Mouse (Mus musculus) kidney, postnatal 4 days (tissue): Measurements from ENCODE around the gene Mkrn2.
A peak's percentile ranks its signal among the peaks of the same experiment; 100 is the strongest.
"Not testable (repeated sequence)": the region's sequence is repeated elsewhere in the genome, so short reads cannot be mapped to it uniquely, and the experiment has no call there.

Experiments
- DNase-seq, 2 experiments: peaks; one replicate each; pipeline ENCODE4 v3.0.0; 2021; ENCODE audit warnings: mixed read lengths in 2 of 2

Mkrn2 gene

DNA sequence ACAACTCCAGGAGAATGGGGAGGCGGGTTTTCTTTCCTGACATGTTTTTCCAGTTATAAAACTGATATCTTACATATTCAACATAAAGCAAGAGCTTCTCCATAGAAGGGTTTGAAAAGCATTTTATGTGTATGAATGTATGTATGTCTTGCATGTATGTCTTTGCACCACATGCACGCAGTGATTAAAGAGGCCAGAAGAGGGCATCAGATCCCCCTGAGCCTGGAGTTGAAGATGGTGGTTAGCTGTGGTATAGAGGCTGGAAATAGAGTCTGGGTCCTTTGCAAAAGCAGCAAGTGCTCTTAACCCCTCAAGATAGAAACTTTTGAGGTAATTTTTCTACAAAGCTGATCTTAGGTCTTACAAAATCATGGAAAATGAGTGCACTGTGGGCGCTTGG is 7.4 kb downstream of the Mkrn2 start:
- DNase-seq: peak; percentile 37 to 47

DNA sequence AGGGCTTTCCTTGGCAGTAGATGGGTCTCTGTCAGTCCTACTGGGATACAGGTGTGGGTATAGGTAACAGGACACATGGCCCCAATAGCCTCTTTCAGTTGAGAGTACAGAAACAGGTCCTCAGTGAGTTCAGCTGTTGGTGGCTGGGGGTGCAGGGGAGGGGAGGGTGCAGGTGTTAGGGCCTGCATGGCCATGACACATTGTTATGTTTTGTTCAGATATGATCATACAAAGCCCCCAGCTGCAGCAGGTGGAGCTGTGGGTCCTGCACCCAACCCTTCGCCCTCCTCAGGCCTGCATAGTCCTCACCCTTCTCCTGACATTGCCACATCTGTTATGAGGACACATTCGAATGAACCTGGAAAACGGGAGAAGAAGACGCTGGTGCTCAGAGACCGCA is 8.6 kb downstream of the Mkrn2 start:
- no peak for DNase-seq

DNA sequence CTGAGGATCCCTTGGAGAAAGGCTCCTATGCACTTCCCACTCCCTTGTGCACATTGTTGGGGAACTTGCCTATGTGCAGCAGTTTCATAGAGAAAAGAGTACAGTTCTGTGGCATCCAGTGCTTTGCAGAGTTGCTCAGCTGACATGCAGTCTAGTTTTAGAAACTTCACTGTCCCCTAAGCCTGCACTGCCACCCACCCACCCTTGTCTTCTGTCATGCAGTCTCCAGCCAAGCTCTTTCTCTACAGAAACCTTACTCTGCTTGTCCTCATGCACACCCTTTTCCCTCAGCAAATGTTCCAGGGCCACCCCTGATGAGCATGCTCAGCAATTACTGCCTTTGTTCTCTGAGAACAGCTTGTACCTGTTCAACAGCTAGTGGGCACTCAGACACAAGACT is 12.1 kb downstream of the Mkrn2 start:
- DNase-seq: no peak

DNA sequence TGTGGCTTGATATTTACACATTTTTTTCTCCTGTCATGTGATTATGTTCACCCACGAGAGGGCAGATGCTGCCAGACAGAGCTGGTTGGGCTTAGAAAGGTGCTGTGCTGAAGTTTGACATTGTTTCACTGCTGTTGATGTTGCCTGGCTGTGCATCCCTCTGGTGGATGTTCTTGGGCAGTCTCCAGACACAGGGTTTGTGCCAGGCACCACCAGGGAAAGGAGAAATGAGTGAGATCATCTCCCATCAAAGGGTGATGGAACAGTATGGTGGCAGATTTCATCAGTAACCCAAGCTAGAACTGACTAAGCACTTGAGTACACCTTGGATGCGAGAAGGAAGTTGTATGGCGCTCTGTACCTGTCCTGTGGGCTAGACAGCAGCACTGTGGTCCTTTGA is 14.3 kb downstream of the Mkrn2 start:
- DNase-seq: no peak

DNA sequence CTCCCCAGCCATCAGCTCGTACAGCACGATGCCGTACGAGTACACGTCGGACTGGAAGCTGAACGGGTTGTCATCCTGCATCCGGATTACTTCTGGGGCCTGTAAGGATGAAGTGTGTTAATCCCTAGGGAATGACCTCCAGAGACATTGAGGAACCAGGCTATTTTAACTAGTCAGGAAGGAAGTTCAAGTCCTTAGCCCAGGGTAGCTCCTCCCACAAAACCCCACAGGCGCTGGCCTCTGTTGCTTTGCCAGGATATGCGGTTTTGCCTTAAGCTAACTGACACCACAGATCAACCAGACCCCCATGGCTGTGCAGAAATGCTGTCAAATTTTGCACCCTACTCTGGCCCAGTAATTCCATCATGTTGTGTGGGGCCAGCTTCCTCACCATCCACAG is 18.1 kb downstream of the Mkrn2 start:
- DNase-seq: peak in 1 of 2 experiments; percentile 34

DNA sequence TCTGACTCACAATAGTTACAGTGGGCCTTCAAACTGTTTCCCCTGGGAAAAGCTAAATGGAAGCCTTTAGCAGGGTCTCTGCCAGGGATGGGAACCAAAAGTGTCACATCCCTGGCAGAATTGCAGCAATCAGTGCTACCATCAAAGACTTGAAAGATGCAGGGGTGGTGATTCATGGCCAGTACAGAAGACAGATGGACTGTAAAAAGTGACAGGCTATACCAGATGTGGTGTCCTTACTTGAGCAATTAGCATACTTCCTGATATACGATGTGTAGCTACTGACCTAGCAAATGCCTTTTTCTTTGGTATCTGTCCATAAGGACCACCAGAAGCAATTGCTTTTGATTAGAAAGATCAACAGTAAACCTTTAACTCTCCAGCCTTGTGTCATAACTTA is 19.2 kb downstream of the Mkrn2 start:
- no peak for DNase-seq

DNA sequence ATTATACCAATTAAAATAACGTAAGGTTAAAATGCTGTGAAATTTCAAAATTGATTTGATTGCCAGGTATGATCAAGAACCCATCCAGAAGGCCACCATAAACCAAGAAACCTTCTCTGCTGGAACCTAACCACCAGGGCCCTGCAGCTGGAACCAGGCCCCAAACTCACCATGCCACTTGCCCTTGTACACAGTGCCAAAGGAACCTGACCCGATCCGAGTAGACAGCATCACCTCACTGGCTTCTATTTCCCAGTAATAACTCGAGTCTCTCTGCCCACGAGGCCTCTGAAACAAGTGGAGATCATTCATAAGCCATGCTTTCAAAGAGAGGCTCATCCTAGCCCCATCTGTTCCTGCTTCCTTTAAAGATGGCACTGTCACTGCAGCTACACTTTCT is 24.4 kb downstream of the Mkrn2 start:
- no peak for DNase-seq

DNA sequence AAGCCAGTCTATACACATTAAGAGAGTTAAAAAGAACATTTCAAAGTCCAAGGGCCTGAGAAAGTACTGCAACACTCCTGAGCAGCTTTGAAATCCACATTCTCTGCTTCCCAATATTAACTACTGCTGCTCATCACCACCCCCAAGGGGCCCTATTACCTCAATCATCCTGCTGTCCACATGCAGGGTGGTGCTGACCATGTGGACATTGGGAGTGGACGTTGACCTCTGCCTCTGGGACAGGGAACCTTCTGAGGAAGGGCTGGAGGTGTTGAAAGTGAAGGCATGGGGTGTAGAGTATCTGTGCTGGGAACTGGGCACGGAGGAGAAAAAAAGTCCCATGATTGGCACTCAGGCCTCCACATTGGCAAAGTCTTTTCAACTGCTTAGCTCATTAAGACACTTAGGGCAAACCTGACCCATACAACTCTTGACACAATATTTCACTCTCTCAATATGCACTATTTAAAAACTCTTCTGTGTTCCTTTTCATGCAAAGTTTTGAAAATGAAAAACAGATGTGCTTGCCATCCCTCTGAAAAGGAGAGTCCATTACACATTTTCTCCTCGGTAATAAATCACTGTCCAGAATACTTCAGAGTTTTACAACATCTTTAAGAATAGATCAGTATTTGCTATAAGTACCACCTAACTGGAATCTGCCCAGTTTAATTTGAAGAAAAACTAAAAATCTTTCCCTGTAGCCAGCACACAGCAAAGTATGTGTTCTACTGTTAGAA is 29.5 kb downstream of the Mkrn2 start:
- peak in 1 of 2 experiments; percentile 35 for DNase-seq

DNA sequence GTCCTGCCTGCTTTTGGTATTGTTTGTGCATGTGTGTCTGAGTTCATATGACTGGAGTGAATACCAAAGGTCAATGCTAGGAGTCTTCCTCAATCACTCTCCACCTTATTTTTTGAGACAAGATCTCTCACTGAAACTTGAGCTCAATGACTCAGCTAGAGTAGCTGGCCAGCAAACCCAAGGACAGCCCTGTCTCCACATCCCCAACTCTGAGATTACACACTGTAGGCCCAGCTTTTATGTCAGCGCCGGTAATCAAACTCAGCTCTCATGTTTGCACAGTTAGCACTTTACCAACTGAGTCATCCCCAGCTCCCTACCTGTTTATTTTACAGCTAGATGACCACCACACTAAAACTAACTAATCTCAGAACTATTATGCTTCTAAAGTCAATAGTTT is 32.3 kb downstream of the Mkrn2 start:
- DNase-seq: no peak

DNA sequence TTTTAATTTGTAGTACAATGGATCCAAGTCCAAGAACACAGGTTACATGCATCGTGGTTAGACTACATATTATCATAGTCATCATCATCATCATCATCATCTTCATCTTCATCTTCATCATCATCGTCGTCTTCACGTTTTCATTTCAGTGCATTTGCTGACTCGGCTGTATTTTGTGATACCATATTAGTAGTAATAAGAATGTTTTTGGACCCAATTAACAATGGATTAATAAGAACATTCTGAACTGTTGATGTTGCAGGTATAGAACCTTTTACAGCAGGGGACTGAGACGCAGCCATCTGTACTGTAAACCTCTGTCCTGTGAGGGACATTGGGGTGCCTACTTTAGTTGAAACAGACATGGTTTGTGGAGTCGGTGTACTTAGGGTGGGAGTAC is 36.5 kb downstream of the Mkrn2 start:
- not testable (repeated sequence) for DNase-seq

DNA sequence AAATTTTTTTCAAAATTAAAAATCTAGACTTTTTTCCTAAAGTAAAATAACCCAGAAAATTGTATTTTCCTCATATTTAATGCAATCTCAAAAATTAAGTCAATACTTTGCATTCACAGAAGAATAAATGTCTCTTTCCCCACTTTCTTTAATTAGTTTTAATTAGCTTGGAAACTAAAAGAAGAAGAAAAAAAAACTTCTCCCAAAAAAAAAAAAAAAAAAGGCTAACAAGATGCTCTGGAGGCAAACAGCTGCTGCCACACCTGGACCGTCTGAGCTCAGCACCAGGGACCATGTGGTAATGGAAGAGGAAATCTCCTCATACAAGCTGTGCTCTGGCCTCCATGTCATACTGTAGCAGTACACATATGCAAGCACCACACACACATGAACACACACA is 41.6 kb downstream of the Mkrn2 start:
- no peak for DNase-seq

DNA sequence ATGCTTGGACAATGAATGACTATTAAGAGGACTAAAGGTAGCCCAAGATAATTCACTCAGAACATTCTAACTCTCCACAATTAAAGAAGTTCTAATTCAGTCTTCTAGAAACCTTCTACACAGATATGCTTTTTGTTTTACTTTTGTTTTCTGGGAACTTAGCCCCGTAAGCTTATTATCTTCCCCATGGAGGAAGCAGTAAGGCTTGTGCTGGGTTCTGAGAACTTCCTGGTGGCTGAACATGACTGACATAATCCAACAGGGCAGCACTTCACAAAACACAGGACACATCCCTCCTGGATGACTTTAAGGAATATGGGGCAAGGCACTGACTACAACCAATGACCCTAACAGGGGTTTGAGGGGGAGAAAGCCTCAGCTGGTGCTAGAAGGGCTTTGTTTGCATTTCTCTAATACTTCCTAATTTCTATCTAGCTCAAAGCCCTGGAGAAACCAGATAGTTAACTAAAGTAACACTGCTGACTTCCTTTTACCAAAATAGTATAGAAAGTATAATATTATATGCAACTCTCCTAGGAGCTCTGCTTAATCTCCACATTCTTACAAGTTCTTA is 48.2 kb downstream of the Mkrn2 start:
- DNase-seq: no peak

DNA sequence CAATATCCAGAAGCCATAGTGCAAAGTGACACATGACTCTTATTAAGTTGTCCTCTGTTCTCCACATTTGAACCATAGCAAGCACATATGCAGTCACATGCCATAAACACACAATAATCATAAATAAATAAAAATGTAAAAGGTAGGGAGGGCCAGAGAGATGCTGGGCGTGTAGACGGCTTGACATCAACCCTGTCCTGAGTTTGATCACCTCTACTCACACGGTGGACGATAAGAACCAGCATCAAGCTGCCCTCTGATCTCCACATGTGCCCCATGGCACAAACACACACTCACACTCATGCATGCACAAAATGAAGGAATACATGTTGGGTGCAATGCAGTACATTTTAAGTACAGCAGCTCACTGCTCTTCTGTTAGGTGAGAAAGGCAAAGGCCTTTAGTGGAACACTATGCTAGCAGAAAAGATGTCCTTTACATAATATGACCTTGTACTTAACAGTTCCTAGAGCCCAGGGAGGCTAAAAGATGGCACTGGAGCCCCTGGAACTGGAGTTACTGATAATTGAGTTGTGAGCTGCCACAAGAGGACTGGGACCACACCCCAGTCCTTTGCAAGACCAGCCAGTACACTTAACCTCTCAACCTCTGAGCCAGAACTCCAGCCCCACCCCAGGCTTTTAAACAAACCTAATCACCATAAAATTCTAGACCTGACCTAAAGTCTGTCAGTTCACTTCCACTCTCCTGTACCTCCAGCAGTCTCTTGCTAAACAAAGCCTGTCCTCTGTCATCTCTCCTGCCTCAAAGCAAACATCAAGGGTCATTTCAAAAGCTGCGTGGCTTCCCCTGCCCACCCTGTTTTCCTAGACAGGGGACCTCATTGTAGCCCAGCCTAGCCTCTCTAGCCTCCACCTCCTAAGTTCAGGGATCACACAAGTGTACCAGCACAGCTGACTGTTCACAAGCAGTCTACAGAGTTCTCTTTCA is 49.0 kb downstream of the Mkrn2 start:
- DNase-seq: peak in 1 of 2 experiments; percentile 7

DNA sequence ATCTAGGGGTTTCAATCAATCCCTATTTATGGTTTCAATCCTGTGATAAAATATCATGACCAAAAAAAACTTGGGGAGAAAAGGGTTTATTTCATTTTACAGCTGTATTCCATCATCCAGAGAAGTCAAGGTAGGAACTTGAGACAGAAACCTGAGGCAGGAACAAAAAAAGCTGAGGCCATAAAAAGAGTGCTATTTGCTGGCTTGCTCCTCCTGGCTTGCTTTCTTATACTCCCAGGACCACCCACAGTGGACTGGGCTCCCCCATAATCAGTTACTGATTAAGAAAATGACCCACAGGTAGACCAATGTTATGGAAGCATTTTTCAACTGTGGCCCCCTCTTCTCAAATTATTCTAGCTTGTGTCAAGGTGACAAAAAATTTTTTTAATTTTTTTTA is 50.0 kb downstream of the Mkrn2 start:
- DNase-seq: no peak

DNA sequence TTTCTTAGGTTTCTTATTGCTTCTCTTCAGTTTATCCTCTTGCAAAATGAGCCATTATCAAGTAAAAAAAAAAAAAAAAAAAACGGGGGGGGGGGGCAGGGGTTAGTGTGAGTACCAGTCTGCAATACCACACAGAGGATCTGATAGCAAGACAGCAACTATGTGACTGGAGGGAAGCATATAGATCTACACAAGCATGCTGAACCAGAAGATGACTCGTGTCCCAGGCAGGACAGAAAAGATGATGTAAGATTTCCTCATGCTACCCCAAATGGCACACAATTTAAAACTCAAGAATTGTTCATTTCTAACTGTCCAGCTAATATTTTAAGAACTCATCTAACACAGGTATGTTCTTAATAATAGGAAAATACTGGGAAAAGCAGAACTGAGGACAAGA is 52.2 kb downstream of the Mkrn2 start:
- no peak for DNase-seq

DNA sequence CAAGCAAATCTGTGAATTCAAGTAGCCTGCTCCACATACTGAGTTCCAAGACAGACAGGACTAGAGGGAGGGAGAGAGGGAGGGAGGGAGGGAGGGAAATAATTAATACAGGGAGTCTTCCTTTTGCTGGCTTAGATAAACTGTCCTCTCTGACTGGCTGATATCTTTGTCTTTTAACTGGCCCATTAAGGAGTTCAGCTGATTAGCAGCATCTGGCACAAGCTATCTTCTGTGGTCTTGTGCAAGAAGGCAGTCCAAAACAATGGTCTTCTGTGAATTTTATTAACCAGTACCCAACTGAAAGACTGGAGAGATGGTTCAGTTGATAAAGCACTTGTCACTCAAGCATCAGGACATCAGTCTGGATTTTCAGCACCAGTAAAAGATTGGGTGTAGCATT is 57.1 kb downstream of the Mkrn2 start:
- DNase-seq: no peak

DNA sequence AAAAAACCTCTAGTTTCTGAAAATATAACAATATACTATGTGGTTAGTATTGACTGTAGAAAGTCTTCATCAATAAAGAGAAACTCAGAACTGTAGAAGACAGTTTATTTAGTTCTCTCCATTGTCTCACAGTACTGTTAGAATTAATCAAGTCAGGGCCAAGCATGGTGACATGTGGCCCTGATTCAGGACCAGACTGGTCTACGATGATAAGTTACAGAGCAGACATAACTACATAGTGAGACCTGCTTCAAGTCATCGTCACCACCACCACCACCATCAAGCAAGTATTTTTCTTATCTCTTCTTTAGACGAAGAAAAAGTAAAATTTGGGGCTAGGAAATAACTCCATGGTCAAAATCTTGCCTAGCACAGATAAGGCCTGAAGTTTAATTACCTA is 62.6 kb downstream of the Mkrn2 start:
- no peak for DNase-seq

DNA sequence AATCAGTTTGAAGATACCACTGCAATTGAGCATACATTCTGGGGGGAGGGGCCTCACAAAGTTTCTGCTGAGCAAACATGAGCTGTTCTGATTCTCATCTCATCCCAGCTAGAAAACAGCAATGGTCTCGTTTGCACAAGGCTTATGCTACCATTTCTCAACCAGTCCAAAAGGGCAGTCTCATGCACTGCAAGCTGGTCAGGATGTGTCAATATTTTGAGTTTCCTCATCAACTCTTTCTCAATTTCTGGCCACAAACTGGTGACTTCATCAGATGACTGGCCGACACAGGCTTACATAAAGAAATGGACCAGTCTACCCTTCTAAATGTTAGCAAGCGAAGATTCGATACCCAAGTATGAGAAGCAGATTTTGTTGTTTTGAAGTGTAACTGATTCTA is 64.9 kb downstream of the Mkrn2 start:
- no peak for DNase-seq
